Mouse (Mus musculus): Measurements from ENCODE around the gene Hs6st3.
"Not testable (repeated sequence)": the region's sequence is repeated elsewhere in the genome, so short reads cannot be mapped to it uniquely, and the experiment has no call there.

The Hs6st3 gene

GRCm38 (mm10) chr14:119248001-119248607 is 110.0 kb downstream of the Hs6st3 start:
- no peak for DNase-seq (ENCODE audit: low spot score in 2 of 2)

- no peak for DNase-seq (ENCODE audit: low spot score in 2 of 2)
These were observed 112.2 kb downstream of the Hs6st3 start for GRCm38 (mm10) chr14:119250353-119250752.

GRCm38 (mm10) chr14:119255396-119255795 is 117.3 kb downstream of the Hs6st3 start:
- DNase-seq (ENCODE audit: low spot score in 2 of 2): no peak

- DNase-seq (ENCODE audit: low spot score in 2 of 2): no peak
These were observed 118.9 kb downstream of the Hs6st3 start for GRCm38 (mm10) chr14:119257072-119257471.

GRCm38 (mm10) chr14:119260176-119260962 is 122.2 kb downstream of the Hs6st3 start:
- no peak for DNase-seq (ENCODE audit: low spot score in 2 of 2)

GRCm38 (mm10) chr14:119266334-119266733 is 128.2 kb downstream of the Hs6st3 start:
- no peak for DNase-seq (ENCODE audit: low spot score in 2 of 2)

GRCm38 (mm10) chr14:119273088-119273487 is 134.9 kb downstream of the Hs6st3 start:
- no peak for DNase-seq (ENCODE audit: low spot score in 2 of 2)

- not testable (repeated sequence) for DNase-seq (ENCODE audit: low spot score in 2 of 2)
These were observed 140.0 kb downstream of the Hs6st3 start for GRCm38 (mm10) chr14:119278156-119278555.

- DNase-seq (ENCODE audit: low spot score in 2 of 2): no peak
These were observed 145.8 kb downstream of the Hs6st3 start for GRCm38 (mm10) chr14:119283951-119284350.

GRCm38 (mm10) chr14:119289668-119290067 is 151.5 kb downstream of the Hs6st3 start:
- DNase-seq (ENCODE audit: low spot score in 2 of 2): no peak

GRCm38 (mm10) chr14:119294071-119294470 is 155.9 kb downstream of the Hs6st3 start:
- DNase-seq (ENCODE audit: low spot score in 2 of 2): no peak

- DNase-seq (ENCODE audit: low spot score in 2 of 2): no peak
These were observed 168.3 kb downstream of the Hs6st3 start for GRCm38 (mm10) chr14:119306461-119306860.

- no peak for DNase-seq (ENCODE audit: low spot score in 2 of 2)
These were observed 180.2 kb downstream of the Hs6st3 start for GRCm38 (mm10) chr14:119318379-119318778.

GRCm38 (mm10) chr14:119347236-119347635 is 209.1 kb downstream of the Hs6st3 start:
- DNase-seq (ENCODE audit: low spot score in 2 of 2): no peak

- no peak for DNase-seq (ENCODE audit: low spot score in 2 of 2)
These were observed 223.3 kb downstream of the Hs6st3 start for GRCm38 (mm10) chr14:119361414-119361813.

GRCm38 (mm10) chr14:119367866-119368425 is 229.8 kb downstream of the Hs6st3 start:
- DNase-seq (ENCODE audit: low spot score in 2 of 2): no peak

GRCm38 (mm10) chr14:119369274-119369673 is 231.1 kb downstream of the Hs6st3 start:
- DNase-seq (ENCODE audit: low spot score in 2 of 2): no peak

- DNase-seq (ENCODE audit: low spot score in 2 of 2): no peak
These were observed 231.9 kb downstream of the Hs6st3 start for GRCm38 (mm10) chr14:119370013-119370412.

- DNase-seq (ENCODE audit: low spot score in 2 of 2): no peak
These were observed 241.2 kb downstream of the Hs6st3 start for GRCm38 (mm10) chr14:119379303-119379702.

GRCm38 (mm10) chr14:119401618-119402017 is 263.5 kb downstream of the Hs6st3 start:
- DNase-seq (ENCODE audit: low spot score in 2 of 2): no peak

- no peak for DNase-seq (ENCODE audit: low spot score in 2 of 2)
These were observed 271.4 kb downstream of the Hs6st3 start for GRCm38 (mm10) chr14:119409334-119410050.

GRCm38 (mm10) chr14:119422894-119423293 is 284.8 kb downstream of the Hs6st3 start:
- DNase-seq (ENCODE audit: low spot score in 2 of 2): no peak
